Mouse (Mus musculus) ovary, adult 18-20 months (tissue): ENCODE results near the gene Xrcc5.

ENCODE experiments used
- DNase-seq: peaks from one replicate; pipeline ENCODE4 v3.0.0; 2022; ENCODE audit warnings: low spot score, mixed read lengths

Gene Xrcc5

DNA sequence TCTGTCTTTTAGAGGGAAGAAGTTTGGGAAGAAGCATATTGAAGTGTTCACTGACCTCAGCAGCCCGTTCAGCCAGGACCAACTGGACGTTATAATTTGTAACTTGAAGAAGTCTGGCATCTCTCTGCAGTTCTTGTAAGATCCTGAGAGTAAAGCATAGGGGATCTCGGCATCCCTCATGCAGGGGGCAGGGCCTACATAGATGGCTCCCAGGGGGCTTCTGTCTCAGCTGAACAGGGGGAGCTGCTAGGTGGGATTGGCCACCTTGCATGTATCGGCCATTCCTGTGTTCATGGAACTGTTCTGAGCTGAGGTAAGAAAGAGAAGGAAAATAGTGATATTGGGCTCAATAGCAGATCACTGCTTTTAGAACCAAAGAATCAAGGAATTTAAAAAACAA lies 8.2 kb downstream of the Xrcc5 start:
- DNase-seq, result no peak

GRCm38 (mm10) chr1:72316409-72316808 lies 9.2 kb downstream of the Xrcc5 start:
- no peak for DNase-seq

GRCm38 (mm10) chr1:72316901-72317300 lies 9.7 kb downstream of the Xrcc5 start:
- no peak for DNase-seq

DNA sequence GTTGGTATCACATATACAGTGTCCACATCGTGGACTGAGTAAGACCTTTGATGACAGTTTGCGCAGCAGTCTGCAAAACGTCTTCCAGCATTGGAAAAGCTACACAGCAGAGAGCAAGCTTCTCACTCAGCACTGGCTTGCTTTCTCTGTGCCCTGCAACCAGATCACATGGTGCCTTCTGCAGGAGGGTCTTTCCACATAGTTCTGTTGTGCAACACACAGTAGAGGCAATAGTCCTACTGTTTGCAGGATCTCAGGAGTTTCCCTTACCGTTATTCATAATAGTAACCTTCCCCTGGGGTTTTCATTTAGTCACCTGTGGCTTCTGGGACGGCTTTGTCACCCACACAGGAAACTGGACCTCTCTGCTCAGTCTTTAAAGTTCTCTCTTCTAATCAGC lies 13.5 kb downstream of the Xrcc5 start:
- no peak for DNase-seq

DNA sequence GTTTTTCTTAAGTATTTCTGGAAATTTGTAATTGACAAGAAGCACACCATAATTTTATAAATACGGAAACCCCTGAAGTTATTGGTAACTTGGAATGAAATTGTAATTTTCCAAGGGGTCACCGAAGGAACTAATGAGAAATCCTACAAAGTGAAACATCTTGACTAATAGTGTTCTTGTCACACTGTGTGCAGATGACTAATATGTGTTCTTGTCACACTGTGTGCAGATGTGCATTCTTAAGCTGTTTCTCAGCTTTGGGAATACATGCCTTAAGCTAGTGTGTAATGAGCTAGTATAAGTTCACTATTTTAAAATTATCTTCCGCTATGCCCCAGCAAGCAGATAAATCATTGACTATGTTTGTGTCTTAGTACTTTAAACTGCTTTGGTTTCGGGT lies 16.0 kb downstream of the Xrcc5 start:
- no peak for DNase-seq

DNA sequence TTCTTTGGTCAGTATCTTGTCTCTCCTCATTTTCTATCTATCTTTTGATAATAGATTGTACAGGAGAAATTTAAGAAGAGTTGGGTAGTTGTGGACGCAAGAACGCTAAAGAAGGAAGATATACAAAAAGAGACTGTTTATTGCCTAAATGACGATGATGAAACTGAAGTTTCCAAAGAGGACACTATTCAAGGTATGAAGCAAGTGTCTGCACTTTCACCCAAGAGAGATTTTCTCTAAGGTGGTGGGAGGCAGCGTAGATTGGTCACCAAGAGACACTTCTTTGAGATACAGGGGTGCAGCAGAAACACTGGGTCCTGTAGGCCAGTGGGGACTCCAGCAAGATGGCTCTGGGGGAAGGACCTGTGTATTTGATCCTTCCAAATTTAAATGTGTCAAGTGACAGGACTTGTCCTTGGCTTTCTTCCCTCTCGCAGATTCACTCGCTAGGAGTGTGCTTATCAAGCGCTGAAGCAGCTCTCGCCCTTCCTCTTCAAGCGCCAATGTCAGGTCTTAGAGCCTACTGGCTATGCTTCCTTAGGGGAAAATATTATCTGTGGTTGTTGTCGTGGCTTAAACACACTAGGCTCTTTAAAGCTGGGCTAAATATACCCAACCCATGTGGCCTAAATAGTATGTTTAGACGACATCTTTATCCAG lies 19.1 kb downstream of the Xrcc5 start:
- no peak for DNase-seq

GRCm38 (mm10) chr1:72334807-72335206 lies 27.6 kb downstream of the Xrcc5 start:
- DNase-seq, result no peak

- DNase-seq, result no peak
These were observed 29.6 kb downstream of the Xrcc5 start for GRCm38 (mm10) chr1:72336780-72337179.

DNA sequence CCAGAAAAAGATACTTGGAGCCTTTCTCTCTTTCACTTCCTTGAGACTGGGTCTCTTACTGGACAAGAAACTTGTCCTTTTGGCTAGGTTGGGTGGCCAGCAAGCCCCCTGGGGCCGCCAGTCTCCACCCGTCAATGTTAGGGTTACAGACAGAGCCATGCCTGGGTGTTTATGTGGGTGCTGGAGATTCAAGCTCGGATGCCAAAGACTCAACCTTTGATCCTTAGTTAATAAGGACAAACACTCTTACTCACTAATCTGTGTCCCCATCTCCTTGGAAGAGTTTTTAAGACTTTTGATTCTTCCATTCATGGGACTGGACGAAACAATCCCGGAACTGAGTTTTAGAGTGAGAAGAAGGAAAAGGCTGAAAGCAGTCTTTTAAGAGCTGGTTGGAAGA lies 31.1 kb downstream of the Xrcc5 start:
- no peak for DNase-seq

DNA sequence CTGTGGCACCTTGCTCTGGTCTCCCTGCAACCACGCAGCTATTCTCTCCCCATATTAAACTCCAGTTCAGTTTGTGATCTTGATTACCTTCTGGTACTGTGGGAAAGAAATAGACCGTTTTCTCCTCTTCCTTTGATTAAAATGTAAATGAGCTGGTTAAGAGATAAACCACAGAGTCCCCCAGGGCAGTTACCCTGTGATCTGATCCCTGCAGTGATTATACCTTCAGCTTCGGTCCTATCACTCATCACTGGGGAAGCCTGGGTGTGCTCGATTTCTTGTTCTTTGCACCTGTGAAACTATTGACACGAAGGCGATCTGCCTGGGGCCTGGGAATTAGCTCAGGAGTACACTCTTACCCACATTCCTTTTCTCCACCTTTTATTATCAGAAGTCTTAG lies 40.7 kb downstream of the Xrcc5 start:
- no peak for DNase-seq

- DNase-seq, result no peak
These were observed 47.6 kb downstream of the Xrcc5 start for GRCm38 (mm10) chr1:72354856-72355255.

DNA sequence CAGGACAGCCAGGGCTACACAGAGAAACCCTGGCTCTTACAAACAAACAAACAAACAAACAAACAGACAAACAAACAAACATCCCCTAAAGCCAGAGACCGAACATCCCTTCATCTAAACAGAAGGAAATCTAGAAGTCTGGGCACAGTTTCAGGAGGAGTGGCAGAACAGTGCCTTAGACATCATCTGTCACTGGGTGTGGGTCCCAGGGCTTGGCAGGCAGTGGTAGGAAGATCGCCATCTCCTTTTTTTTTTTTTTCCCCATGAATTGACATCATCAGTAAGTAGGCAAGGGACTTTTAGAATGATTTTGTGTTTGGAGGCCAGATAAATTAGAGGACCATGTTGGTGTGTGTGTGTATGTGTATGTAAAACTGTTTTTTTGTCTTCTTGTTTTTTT lies 51.0 kb downstream of the Xrcc5 start:
- no peak for DNase-seq

DNA sequence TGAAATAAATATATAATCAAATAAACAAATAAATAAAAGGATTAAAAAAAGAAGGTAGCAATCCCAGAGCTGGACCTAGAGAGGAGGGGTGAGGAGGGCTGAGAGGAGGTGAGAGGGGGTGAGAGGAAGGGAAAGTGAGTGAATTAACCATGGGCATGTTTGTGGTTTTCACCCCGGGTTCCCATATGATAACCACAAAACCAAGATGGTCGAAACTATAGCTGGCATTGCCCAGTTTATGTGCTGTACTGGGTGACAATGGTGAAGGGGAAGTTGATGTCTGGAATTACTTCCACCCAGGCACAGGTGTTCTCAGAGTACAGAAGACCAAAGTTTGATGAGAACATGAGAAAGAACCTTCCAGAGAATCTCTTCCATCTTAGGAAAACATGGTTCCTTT lies 52.2 kb downstream of the Xrcc5 start:
- DNase-seq, result no peak

DNA sequence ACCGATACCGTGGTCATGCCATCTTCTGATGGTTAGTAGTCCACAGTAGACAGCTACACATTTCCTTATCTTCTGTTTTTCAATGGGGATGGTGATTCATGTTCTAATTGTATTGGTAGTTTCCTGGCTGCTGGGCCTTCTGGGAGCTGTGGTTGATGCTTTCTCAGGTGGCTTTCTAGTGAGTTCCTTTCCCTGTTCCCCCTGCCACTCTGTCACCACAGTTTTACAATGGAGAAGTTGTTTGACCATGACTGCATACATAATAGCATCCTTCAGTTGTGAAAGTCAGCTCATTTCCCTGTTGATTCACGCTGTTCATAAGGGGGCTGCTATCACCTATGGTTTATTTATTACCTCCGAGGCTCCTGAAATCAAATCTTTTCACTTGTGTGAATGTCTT lies 53.6 kb downstream of the Xrcc5 start:
- no peak for DNase-seq

DNA sequence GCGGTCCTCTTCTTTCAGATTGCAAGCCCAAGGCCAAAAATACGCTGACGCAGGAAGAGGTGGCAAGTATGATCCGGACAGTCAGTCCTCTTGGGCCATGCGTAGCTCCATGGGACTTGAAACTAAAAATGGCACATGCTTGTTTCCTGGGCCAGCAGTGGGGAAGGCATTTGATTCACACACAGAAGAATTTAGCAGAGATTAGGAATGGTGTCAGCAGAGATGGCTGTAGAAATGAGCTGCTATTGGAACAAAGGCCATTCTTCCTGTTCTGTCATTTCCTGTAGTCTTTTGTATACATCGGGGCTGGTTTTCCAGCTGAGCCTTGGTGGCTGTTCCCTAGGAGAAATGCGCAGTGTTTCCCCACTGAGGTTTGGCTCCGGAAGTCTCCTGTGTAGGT lies 57.4 kb downstream of the Xrcc5 start:
- no peak for DNase-seq

DNA sequence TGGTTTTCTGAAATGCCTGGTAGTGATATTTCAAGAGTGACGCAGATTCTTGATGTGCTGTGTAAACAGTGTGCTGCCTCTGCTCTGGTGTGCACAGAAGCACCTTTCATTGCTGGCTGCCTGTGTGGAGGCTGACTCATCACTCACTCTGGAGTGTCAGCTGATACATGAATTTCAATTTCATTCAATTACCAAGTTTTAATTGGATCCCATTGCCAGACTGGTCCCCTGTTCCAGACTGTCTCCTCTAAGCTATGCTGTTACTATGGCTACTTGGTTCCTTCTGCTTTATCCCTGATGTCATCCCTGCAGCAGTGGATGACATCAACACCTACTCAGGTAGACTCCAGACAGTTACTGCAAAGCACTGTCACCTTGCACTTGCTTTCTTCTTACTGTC lies 65.3 kb downstream of the Xrcc5 start:
- no peak for DNase-seq

DNA sequence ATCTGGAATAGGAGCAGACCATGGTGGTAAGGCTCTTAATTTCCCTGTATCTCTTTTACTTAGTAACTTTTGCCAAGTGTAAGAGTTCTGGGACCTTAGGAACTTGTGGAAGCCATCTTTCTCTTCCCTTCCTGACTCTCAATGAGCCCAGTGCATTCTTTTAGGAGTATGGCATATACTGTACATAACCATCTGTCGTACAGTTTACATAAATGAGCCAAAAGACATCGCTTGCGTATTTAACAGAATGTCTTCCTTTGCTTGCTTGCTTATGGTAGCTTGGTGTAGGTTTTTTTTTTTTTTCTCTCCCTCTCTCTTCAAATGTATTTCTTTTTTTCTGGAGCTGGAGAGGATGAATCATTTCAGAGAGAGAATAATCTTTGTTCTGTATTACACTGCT lies 65.7 kb downstream of the Xrcc5 start:
- DNase-seq, result no peak

- DNase-seq, result no peak
These were observed 66.4 kb downstream of the Xrcc5 start for GRCm38 (mm10) chr1:72373648-72374047.

- DNase-seq, result no peak
These were observed 66.8 kb downstream of the Xrcc5 start for GRCm38 (mm10) chr1:72374049-72374448.

- no peak for DNase-seq
These were observed 70.9 kb downstream of the Xrcc5 start for GRCm38 (mm10) chr1:72378151-72378550.

GRCm38 (mm10) chr1:72379752-72380353 lies 72.6 kb downstream of the Xrcc5 start:
- no peak for DNase-seq

DNA sequence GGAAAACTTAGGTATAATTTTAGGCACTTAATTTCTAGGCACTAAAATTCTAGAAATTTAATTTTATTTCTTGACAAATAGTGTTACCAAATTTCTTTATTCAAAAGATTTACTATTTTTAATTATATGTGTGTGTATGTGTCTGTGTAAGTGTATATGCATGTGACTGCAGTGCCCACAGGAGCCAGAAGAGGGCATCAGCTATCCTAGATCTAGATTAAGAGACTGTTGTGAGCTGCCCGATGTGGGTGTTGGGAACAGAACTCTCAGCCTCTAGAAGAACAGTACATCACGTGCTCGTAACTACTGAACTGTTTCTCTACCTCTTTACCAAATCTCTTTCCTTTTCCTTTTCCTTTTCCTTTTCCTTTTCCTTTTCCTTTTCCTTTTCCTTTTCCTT lies 73.3 kb downstream of the Xrcc5 start:
- DNase-seq, result no peak

DNA sequence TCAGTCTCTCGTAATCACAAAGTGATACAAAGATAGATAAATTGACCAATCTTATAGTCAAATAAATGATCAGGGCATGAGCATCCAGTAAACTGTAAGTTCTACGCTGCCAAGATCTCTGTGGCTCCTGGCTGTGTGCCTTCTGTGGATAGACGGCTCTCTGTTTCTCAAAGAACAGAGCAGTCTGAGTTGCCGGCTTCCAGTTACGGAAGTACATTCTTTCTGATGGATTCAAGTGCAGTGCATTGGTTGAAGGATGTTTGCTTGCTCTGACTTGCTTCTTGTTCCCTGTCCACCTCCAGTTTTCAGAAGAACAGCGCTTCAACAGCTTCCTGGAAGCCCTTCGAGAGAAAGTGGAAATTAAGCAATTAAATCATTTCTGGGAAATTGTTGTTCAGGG lies 75.8 kb downstream of the Xrcc5 start:
- DNase-seq, result no peak

DNA sequence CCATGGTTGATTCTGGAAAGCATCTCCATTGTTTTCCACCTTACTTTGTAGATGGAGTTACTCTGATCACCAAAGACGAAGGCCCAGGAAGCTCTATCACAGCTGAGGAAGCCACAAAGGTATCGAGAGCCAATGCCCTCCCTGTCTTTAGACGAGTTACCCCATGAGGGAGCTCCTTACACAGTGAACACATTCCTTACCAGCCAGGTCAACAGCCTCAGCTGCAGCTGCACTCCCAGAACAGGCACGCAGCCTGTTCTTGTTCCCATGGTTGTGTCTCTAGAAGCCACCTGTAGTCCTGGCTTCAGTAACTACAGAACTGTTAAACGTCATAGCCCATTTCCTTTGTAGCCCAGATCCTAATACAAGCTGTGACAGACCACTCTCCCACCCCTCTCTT lies 76.4 kb downstream of the Xrcc5 start:
- no peak for DNase-seq
